Mouse (Mus musculus) frontal cortex, postnatal 10 days (tissue): ENCODE data around the gene Mrpl28.
A peak's percentile ranks its signal among the peaks of the same experiment; 100 is the strongest.
"Not testable (repeated sequence)": the region's sequence is repeated elsewhere in the genome, so short reads cannot be mapped to it uniquely, and the experiment has no call there.

Source experiments
- DNase-seq, 2 experiments: peaks; one replicate each; pipeline ENCODE4 v3.0.0; 2022; ENCODE audit warnings: low spot score in 2 of 2, mixed read lengths in 1 of 2

The Mrpl28 gene

DNA sequence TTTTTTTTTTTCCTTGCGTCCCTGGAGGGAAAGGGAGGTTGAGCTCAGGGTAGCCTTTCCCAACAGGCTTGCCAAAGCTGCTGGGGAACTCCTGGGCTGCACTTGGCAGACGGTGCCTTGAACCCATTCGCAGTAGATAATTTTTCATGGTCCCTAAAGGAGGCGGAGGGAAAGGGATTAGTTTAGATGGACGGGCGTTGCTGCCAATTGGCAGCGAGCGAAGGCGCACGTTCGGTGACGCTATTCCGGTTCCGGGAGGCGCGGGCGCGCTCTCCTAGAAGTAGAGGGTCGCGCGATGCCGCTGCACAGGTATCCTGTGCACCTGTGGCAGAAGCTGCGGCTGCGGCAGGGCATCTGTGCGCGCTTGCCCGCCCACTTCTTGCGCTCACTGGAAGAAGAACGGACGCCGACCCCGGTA is at the start of gene Mrpl28:
TSS of gene Mrpl28 (plus strand) at position 234 of the 418 bp plus-strand sequence.
- DNase-seq, result peak; percentile 82 to 87

DNA sequence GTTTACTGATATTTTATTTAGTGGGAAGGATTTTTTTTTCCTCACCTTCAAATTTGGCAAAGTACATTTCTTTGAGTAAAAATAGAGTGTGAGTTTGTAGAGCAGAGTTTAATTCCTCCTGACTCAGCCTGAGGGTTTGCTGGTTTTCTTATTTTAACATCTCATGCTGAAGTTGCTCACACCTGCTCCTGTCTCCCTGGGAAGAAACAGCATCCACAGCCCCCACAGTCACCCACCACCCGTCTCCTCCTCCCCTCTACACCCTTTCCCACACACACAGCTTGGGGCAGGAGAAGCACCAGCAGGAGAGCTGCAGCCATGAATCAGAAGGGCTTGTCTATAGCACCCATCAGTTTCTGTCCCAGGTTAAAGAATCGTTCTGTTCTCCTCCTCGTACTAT is 48.1 kb upstream of the Mrpl28 start:
- DNase-seq, result no peak

- no peak for DNase-seq
These were observed 44.4 kb upstream of the Mrpl28 start for GRCm38 (mm10) chr17:26078851-26079250.

DNA sequence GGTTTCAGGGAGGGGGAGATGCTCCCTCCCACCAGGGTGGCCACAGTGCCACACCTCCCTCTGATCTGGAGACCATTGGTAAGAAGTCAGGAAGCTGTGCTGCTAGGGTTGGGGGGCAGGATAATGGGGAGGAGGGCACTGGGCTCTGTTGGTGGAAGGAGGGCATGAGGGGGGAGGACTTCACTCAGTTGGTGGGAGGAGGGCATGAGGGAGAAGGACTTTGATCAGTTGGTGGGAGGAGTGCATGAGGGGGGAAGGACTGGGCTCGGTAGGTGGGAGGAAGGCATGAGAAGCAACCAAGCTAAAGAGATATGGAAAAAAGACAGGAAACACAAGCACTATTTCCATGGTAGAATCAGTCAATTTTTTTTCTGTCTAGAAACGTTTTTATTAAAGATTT is 42.4 kb upstream of the Mrpl28 start:
- DNase-seq, result no peak

DNA sequence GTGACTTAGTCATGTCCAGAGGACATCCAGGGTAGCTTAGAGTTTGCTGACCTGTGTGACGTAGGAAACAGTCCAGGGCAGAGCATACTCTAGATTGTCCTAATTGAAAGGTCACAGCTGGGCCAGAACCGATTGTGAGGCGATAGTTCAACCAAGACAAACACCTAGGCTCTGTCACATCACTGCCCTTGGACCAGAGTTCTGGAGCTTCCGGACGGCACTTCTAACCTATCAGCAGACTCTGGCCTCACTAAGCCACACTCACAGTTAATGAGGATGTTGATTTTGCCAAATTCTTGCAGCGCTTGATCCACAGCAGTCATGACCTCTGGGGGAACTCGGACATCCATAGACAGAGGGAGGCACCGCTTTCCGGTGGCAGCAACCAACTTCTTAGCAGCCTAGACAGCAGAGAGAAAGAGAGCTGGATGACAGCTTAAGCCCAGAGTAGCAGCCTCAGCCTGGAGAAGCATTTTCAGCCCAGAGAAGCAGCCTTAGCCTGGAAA is 36.2 kb upstream of the Mrpl28 start:
- DNase-seq, result no peak

- peak; percentile 73 to 85 for DNase-seq
These were observed 33.2 kb upstream of the Mrpl28 start, which contains the start of gene Decr2 for GRCm38 (mm10) chr17:26089905-26090632. Decr2 (minus strand) TSS chr17:26090337.

GRCm38 (mm10) chr17:26094531-26095110 is 28.7 kb upstream of the Mrpl28 start:
- DNase-seq, result no peak

- peak in 1 of 2 experiments; percentile 58 for DNase-seq
These were observed 28.1 kb upstream of the Mrpl28 start, which contains the start of gene Nme4 for GRCm38 (mm10) chr17:26095121-26095740. Nme4 (minus strand) TSS chr17:26095602.

DNA sequence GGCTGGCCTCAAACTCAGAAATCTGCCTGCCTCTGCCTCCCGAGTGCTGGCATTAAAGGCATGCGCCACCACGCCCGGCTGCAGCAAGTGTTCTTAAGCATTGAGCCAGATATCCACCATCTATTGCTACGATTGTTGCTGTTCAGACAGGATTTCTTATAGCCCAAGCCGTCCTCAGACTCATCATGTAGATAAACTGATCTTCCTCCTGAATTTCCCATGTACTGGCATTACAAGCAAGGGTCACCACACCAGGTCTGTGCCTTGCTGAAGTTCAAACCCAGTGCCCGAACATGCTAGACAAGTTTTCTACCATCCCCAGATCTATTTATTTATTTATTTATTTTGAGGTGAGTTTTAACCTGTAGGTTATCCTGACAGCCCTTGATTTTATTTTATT is 24.8 kb upstream of the Mrpl28 start:
- DNase-seq, result no peak

DNA sequence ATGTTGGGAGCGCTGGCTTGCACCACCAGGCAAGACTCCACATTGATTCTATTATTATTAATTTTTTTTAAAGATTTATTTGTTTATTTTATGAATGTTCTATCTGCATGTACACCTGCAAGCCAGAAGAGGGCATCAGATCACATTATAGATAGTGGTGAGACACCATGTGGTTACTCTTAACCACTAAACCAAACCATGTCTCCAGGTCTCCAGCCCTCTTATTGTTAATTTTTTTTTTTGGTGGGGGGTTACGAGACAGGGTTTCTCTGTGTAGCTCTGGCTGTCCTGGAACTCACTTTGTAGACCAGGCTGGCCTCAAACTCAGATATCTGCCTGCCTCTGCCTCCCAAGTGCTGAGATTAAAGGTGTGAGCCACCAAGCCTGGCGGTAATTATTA is 24.0 kb upstream of the Mrpl28 start:
- not testable (repeated sequence) for DNase-seq

DNA sequence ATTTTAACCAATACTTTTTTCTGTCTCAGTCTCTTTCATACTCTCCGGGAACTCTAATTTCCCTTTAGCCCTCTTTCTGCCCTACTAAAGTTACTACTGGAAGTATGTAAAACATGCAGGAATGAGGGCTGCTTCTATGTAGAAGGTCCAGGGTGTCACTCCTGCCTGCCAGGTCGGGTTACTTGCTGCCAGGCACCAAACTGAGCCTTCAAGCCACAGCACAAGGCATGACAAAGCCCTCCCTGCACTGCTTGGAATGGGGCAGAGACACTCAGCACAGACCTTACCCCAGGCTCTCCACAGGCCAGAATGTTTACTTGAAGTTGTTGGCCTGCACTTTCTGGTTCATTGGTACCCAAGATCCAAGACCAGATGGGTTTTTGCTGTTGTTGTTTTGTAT is 23.1 kb upstream of the Mrpl28 start:
- DNase-seq, result no peak

DNA sequence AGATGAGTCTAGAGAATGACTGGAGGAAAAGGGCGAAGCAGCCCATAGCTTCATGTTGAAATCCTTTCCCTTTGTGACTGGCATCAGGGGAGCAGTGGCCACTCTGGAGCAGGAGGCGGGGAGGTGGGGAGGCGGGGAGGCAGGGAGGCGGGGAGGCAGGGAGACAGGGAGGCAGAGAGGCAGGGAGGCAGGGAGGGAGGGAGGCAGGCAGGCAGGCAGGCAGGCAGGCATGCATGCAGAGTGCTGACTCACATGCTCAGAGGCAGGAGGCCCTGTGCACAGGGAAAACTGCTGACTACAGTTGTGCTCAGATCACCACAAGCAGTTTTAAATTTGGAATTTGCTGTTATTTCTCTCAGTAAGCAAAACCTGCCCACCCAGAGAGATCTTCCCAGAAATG is 21.8 kb upstream of the Mrpl28 start:
- DNase-seq, result no peak

DNA sequence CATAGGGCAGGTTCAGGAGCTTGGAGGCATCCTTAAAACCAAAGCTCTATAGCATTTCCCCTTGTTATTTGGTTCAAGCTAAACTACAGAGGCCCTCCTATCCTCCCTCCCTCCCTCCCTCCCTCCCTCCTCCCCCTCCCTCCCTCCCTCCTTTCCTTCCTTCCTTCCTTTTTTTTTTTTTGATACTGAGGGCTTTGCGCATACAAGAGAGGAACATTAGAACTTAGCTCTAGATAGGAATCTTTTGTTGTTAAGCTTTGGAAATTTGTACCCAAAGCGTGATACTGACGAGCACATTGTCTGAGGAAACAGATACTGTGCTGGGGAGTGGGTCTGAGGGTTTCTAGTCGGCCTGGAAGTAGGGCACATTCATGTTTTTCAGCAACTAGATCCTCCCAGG is 17.7 kb upstream of the Mrpl28 start:
- no peak for DNase-seq

DNA sequence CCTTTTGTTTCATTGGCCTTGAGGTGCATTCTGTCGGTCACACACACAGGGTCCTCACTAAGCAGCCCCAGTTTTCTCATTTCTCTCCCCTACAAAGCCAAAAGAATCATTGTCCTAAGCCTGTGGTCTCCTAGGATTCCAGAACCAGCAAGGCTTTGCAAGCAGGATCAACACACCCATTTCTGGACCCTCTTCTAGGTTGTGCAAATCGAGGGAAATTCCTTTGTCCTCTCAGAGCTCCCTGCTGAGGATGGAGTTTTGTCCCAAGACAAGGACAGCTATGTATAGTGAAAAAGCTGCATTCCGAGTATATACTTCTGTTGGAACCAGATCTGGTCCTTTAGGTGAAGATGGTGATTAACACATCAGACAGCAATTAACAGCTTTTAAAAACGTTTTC is 13.1 kb upstream of the Mrpl28 start:
- no peak for DNase-seq

- no peak for DNase-seq
These were observed 12.3 kb upstream of the Mrpl28 start for GRCm38 (mm10) chr17:26111024-26111423.

- DNase-seq, result no peak
These were observed 11.6 kb upstream of the Mrpl28 start for GRCm38 (mm10) chr17:26111722-26112121.

- no peak for DNase-seq
These were observed 10.5 kb upstream of the Mrpl28 start for GRCm38 (mm10) chr17:26112751-26113150.

- peak in 1 of 2 experiments; percentile 57 for DNase-seq
These were observed 9.9 kb upstream of the Mrpl28 start, which contains the start of gene Tmem8 for GRCm38 (mm10) chr17:26113181-26113948. Tmem8 (plus strand) TSS chr17:26113299.

DNA sequence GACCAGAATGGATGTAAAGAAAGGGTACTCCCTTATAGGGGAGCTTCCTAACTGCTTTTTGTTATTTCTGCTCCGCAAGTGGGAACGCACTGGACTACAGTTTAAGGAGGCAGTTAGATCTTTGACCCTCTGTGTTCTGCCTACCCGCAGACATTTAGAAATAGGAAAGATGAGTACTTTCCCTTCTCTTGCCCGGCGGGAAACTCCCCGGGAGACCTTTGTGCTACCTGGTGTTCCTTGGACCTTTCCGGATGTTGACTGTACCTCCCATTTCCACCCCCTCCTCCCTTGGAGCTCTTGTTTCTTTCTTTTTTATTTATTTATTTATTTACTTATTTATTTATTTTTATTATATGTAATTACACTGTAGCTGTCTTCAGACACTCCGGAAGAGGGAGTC is 9.2 kb upstream of the Mrpl28 start:
- DNase-seq, result no peak

DNA sequence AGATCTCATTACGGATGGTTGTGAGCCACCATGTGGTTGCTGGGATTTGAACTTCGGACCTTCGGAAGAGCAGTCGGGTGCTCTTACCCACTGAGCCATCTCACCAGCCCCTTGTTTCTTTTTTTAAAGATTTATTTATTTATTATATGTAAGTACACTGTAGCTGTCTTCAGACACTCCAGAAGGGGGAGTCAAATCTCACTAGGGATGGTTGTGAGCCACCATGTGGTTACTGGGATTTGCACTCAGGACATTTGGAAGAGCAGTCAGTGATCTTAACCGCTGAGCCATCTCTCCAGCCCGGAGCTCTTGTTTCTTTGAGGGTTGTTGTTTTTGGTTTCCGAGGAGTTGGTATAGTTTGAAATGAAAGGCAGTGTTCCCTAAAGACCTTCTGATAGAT is 8.8 kb upstream of the Mrpl28 start:
- DNase-seq, result not testable (repeated sequence)

DNA sequence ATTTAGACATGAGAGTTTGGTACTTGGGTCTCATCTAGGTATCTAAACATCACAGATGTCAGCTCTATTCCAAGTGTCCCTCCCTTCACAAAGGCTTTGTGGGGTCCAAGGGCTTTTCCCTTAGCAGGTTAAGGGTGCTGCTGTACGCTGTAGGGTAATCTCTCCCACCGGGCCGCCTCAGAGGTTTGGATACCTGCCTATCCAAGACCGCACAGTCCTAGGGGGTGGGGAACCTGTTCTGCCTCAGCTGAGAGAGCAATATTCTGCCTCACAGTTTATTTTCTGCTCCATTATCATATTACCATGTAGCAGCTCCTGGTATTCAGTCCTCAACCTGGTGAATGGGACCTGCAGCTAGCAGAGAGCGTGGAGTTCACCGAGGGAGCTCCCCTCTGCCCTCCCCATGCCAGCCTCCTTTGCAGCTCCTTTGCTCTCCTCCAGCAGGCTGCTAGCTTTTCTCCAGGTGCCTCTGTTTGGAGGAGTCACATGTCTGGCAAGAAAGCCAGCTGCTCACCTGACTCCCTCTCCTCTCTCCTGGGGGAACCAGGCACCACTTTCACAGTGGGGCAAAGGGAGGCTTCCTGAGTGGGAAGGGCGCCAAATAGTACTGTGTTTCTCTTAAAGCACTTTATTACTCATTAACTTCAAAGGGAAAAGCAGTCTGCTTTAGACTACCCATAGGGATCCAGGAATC is 7.9 kb upstream of the Mrpl28 start:
- no peak for DNase-seq
